Mouse (Mus musculus): ENCODE data around the gene Rnf5.

Gene Rnf5

DNA sequence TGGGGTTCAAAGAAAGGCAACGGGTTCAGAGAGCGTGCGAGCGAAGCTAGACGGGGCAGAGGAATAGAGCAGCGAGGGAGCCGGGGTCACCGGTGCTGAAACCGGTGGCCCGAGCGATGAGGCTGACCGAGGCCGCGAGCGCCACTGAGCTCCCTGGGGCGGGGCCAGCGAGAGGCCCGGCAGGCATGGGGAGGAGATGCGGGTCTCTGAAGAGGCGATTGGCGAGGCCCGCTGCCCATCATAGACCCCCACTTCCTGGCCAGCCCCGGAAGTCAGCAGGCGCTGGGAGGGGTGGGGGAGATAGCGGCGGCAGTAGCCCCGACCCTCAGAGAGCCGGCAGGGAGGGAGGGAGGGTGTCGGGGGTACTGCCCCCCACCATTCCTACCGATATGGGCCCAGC is 2.1 kb upstream of the Rnf5 start:
- DNase-seq (ENCODE audit: low spot score) = peak; percentile 81

GRCm38 (mm10) chr17:34604511-34605237 is 1.2 kb upstream of the Rnf5 start:
- DNase-seq (ENCODE audit: low spot score) = no peak

GRCm38 (mm10) chr17:34604061-34604508 is 595 bp upstream of the Rnf5 start, which contains the start of gene Agpat1:
Agpat1 (plus strand) TSS chr17:34604262.
- peak; percentile 92 for DNase-seq (ENCODE audit: low spot score)

DNA sequence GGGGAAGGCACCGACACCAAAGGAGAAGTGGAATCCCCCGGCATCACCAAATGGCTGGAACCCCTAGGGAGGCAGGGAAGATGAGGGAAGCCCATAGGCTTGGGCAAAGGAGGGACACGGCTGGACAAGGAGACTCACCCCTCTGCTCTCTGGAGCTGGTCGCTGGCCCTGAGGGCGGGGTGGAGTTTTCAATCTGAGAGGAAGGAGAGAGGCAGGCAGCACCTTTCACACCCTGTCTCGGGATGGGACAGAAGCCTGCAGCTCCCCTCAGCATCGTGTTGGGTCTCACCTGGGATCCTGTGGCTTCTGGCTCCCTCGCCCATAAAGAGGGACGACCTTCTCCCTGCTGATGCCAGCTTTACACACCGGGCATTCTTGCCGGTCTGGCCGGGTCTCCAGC is 1.7 kb downstream of the Rnf5 start:
- DNase-seq (ENCODE audit: low spot score) = no peak

- no peak for DNase-seq (ENCODE audit: low spot score)
Observed at GRCm38 (mm10) chr17:34599891-34600290, 3.6 kb downstream of the Rnf5 start.

GRCm38 (mm10) chr17:34597566-34598095 is 5.9 kb downstream of the Rnf5 start, which contains the start of gene Ager:
Ager (plus strand) TSS chr17:34597862.
- no peak for DNase-seq (ENCODE audit: low spot score)

DNA sequence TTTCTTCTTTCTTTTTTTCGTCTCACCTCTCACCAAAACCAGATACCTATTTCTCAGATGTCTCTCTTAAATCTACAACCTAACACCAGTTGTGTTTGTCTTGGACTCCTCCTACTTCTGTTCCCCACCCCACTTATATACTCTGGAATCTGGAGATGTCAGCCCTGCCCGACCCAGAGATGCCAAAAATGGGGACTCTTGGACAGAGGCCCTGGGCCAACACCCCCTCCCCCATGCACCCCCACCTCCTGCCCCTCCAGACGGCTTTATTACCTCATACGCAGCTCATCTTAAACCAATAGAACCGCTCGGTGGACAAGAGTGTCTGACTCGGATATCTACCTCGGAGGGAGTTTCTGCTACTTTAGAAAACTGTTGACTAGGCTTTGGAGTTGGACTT is 7.4 kb downstream of the Rnf5 start:
- DNase-seq (ENCODE audit: low spot score) = no peak

GRCm38 (mm10) chr17:34593752-34594525 is 9.6 kb downstream of the Rnf5 start:
- DNase-seq (ENCODE audit: low spot score) = no peak

DNA sequence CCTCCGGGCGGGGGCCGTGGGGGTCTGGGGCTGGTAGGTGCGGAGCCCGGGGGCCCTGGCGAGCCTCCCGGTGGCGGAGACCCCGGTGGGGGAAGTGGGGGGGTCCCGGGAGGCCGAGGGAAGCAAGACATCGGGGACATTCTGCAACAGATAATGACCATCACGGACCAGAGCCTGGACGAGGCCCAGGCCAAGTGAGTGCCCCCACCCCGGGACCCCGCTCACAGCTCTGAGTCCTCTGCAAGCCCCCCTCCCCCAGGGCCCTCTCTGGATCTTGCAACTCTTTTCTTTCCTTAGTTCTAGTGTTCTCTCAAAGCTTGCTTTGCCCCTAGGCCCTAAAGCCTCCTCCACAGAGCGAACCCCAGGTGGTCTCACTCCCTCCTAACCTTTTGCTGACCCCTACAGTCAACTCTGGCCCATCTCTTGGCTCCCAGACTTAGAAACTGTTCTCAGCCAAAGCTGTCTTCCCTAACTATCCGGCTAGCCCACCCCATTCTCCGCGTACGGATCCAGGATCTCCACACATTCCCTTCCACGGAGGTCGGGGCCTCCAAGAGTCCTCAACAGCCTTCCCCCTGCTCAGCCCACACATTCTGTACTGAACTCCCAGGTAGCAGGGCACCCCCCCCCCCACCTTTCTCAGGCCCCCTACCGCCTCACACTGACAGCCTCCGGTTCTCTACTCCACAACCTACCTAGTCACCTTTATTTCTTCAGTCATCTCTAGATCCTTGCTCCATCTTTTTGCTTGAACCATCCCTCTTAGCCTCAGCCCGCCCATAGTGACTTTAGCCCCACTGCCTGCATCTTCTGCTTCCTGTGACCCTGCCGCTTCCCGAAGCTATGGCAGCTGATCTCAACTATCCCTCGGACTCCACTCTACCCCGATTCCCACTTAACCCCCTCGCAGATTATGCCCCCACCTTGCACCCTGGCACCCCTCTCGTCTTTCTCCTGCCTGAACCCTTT is 10.6 kb downstream of the Rnf5 start:
- DNase-seq (ENCODE audit: low spot score) = no peak

- peak; percentile 73 for DNase-seq (ENCODE audit: low spot score)
Observed at GRCm38 (mm10) chr17:34591994-34592375, 11.5 kb downstream of the Rnf5 start.

DNA sequence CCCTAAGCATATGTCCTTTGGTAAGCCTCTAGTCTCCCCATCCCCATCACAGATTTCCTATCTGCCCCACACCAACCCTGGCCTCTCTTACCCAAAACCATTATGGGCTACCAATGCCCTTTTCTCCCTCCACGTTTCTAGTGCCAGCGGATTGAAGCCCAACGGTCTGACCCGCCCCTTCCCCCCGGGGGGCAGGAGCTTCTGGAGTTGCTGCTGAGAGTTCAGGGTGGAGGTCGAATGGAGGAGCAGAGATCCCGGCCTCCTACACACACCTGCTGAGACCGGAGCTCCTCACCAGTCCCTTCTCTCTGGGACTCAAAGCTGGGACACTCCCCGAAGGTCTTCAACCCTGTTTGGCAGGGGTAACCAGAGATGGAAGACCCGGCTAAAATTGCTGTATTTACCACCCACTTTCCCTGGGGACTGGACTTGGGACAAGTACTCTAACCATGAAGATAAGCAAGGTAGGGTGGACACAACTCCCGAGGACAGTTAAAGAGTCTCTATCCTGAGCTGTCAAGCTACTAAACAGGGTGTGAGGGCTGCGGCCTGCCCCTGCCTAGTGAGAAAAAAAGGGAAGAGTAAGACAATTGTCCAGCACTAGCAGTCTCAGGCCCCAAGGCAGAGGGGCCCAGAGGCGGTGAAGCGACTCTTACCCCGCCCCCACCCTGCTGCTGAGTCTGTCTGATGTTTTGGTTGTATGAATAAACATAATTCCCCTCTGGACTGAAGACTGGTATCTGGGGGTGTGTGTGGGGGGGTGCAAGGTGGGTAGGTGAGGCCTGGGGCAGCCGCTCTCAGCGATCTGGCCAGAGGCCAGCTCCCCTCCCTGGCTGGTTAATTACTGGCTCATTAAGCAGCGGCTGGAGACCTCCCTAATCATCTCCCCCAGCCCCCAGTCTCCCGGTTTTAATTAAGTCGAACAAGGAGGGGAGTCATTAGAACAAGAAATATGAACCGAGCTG is 12.2 kb downstream of the Rnf5 start, which contains the start of gene Pbx2:
Gene Pbx2 (plus strand): TSS at position 238 of the 965 bp plus-strand sequence.
- no peak for DNase-seq (ENCODE audit: low spot score)

DNA sequence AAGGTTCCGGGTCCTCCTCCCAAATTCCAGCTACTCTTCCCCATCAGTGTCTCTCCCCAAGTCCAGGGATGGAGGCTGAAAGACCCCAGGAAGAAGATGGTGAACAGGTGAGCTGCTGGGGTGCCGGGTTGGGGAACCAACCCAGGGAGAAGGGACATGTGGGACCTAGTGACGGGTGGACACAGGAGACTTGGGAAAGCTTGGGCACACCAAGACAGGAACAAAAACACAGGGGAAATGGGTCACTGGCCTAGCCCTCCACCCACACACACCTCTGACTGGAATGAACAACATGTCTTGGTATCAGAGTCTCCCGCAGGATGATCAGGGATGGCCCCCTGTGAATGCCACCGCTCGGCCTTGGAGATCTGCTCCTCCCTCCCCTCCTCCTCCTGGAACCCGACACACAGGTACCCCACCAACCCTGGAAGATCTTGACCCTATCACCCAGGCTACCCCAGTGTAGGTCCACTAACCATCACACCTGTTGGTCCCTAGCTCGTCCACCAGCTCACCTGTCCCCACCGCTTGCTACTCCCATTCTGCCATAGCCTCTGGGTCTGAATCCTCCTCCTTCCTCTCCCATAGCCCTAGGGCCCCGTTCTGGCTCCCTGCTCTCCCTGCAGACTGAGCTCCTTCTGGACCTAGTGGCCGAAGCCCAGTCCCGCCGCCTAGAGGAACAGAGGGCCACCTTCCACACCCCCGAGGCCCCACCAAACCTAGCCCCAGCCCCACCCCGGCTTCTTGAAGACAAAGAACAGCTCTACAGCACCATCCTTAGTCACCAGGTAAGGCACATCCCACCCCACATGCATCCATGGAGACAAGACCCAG is 13.1 kb downstream of the Rnf5 start:
- DNase-seq (ENCODE audit: low spot score) = no peak

- no peak for DNase-seq (ENCODE audit: low spot score)
Observed at GRCm38 (mm10) chr17:34589681-34590101, 13.8 kb downstream of the Rnf5 start, which contains the start of gene Gpsm3. Gpsm3 (plus strand) TSS chr17:34589806.

DNA sequence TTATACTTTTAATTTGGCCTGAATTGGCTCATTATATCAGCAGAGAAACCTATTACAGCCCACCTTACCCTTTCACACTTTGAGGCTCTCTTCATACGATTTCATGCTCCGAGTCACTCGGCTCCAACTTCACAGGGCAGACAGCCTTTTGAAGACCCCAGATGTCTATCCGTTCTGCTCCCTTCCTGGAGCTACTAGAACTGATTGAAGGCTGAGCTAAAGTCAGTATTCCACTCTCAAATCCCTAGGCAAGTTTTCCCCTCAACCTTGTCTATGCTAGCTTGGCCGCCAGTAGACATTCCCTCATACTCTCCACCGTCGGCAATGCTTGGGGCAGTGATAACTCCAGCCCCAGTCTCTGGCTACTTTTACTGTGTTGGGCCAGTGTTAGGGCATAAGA is 14.3 kb downstream of the Rnf5 start:
- no peak for DNase-seq (ENCODE audit: low spot score)

DNA sequence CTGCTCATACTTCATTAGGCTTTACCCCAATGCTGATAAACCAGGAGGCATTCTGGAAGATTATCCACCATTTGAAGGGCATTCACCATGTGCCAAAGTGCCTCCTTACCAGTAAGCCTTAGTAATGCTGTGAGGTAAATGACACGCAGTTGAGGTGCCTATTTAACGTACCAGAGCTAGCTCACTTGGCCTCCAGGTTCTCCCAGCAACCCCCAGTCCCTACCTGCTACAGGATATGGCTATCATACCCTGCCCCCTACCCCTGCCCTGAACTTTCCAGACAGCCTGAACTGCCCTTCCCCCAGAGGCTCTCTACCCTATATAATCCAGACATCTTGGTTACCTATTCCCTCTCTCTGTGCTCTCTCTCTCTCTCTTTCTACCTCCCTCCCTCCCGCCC is 14.7 kb downstream of the Rnf5 start:
- no peak for DNase-seq (ENCODE audit: low spot score)

- DNase-seq (ENCODE audit: low spot score) = no peak
Observed at GRCm38 (mm10) chr17:34587814-34588213, 15.7 kb downstream of the Rnf5 start.

GRCm38 (mm10) chr17:34587423-34587811 is 16.1 kb downstream of the Rnf5 start:
- peak; percentile 98 for DNase-seq (ENCODE audit: low spot score)

GRCm38 (mm10) chr17:34586796-34587422 is 16.6 kb downstream of the Rnf5 start:
- peak; percentile 40 for DNase-seq (ENCODE audit: low spot score)
